Mouse (Mus musculus): ENCODE results near the gene Qk. TPM values are rescaled to one million over a fixed set of nuclear protein-coding genes. Genes with fewer than 3 reads are reported as not detected.

Qk gene
- polyA plus RNA-seq, 1 experiment from 2014 or later, result 45.6 TPM

DNA sequence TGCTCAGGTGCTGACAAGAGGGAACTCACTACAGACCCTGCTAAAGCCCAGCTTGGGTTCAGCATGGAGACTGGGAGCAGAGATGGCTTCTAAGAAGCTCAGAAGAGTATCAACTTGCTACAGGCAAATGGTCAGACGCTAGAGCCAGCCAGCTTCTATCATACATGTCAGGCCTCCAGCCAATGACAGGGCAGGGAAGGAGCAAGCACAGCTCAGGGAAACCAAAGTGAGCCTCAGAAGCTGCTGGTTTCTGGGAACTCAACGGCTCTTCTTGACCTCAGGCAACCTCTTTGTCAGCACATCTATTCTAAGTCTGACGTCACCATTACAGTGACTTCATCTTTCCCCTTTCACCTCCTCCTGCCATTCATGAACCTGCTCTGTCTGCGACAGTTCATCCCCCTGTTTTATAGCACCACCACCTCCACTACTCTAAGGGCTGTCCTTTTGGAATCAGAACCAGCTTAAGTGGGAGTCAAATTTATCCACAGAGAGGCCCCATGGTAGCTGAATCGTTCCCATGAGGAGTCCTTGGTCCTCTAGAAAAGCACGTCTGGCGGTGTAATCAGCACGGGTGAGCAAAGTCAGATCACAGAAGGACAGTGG is 166.7 kb downstream of the Qk start:
- peaks cover 9% of the 10 kb centered on the region; the same call in 1 of the 2 replicates for H3K4me1 ChIP-seq (replicated peaks)
- no peak overlapping the region for H3K27ac ChIP-seq (replicated peaks)
- H3K4me2 ChIP-seq, result no peak overlapping the region
- WGBS, result 59% methylated on average over 8 of the region's 8 CpGs
- H3K9ac ChIP-seq, result no peak overlapping the region
- no peak overlapping the region for H3K4me3 ChIP-seq
- no peaks in the 10 kb centered on the region for H3K36me3 ChIP-seq
- no peak for ATAC-seq (ENCODE audit: low read depth)
- H3K27me3 ChIP-seq, result no peaks in the 10 kb centered on the region
- H3K9me3 ChIP-seq, result peaks cover 4% of the 10 kb centered on the region; the same call in 1 of the 2 replicates

Measured in neural tube, embryonic 13.5 days (tissue).